Mouse (Mus musculus) testis, postnatal 10 days (tissue): ENCODE measurements around the gene Sinhcaf.
"Not testable (repeated sequence)": the region's sequence is repeated elsewhere in the genome, so short reads cannot be mapped to it uniquely, and the experiment has no call there.

Source experiments
- DNase-seq: peaks from one replicate; pipeline ENCODE4 v3.0.0; 2021; ENCODE audit warnings: low spot score

Sinhcaf gene

DNA sequence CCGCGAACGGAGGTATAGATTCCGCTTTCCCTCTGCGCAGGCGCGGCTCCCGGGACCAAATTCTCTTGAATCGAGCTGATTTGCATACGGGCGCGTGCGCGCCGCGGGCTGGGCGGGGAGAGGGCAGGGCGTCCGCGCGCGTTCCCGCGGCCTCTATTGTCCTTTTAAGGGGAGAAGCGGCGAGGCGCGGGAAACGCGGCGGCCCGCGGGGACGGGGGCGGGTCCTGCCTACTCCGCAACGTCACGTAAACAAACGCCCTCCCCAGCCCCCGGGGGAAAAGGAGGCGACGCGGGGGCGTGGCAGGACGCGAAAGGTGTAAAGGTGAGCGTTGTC, at the start of gene Sinhcaf:
TSS of gene Sinhcaf (minus strand) at position 59 of the 334 bp plus-strand sequence.
- peak; percentile 98 for DNase-seq

DNA sequence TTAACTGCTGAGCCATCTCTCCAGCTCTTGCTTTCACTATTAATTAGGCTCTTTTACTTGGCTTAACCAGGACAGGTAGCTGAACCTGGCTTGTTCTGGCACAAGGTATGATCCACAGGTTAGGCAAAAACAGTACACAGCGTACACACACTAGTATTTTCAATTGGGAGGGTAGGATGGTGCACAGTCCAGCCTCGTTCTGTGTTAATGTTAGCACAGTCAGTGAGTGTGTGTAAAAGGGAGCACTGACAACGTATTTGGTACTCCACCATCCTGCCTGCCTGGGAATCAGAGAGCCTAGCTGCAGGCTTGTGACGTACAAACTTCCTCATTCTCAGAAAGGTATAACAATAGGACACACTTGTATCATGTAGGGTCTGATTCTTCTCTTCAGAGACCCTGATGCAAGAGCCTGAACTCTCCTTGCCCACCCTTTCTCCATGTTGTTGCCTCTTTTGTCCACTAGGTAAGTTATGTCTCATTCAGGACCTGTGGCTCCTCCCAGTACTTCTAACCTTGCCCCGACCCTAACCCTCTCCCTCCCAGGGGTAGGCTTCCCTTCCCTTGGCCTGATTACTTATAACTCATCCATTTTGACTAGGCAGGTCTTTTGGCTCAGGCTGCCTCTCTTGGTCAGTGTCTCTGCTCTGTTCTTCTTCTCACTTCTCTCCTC, 48.2 kb upstream of the Sinhcaf start:
- DNase-seq, result no peak

DNA sequence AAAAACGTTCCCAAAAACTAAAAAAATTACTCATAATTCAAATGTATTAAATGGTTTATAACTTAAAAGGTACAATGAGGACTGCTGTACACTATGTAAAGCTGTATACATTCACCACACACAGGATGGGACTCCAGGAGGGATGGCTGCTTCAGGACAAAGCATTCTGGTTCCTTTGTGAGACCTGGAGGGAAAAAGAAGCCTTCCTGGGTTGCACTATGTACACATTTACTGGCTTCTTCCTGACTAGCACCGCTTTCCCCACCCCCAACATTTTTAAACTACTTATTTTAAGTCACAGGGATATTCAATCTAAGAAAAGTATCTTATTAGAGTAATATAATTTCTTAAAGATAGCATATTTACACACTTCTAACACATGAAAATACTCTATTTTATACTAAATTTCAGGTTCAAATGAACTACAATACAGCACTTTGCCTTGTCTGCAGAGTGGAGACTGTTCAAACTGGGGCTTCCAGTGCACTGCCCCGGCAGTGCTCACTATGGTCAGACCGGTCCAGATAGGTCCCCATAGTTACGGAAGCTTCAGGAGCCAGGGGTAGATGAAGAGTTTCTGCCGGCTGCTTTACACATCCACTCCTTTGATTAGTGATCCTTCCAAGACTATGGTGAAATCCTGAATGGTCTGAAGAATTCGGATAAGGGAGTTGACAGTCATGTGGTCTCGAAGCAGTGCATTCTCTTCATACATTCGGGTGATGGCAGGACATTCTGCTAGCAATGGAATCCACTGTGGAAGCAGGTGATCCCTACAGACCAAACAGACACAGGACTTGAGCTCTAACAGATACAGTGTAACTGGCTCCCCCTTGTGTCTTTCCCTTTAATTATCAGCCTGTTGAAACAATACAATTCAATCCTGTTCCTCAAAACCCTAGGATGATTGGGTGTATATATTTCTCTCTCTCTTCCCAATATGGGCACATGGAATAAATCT, 47.1 kb upstream of the Sinhcaf start:
- no peak for DNase-seq

DNA sequence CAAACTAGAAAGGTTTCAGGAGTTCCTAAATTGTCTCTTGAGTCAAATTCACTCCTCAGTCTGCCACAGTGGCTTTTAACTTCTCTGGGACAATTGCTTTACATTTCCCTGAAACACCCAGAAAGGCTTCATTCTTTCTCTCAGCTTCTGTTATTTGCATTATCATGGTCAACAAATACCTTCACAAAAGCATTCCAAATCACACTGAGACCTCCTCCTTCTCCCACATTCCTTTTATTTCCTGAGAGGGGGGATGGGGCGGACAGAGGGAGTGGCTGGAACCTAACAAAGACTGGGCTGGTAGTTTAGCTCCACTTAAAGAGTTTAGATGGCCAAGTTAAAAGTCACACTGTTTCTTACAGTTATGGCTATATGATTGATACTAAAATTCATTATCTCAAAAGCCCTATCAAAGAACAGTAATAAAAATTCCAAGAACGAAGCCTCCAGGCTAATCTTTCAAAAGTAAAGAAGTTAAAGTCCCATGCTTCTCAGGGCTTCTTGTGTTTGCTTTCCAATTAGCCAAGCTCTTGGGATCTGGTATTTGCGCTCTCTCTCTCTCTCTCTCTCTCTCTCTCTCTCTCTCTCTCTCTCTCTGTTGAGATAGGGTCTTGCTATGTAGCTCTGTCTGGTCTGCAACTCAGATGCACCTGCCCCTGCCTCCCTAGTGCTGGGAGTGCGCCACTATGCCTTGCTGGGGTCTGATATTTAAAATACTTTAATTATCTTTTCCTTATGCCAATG, 46.3 kb upstream of the Sinhcaf start:
- no peak for DNase-seq

DNA sequence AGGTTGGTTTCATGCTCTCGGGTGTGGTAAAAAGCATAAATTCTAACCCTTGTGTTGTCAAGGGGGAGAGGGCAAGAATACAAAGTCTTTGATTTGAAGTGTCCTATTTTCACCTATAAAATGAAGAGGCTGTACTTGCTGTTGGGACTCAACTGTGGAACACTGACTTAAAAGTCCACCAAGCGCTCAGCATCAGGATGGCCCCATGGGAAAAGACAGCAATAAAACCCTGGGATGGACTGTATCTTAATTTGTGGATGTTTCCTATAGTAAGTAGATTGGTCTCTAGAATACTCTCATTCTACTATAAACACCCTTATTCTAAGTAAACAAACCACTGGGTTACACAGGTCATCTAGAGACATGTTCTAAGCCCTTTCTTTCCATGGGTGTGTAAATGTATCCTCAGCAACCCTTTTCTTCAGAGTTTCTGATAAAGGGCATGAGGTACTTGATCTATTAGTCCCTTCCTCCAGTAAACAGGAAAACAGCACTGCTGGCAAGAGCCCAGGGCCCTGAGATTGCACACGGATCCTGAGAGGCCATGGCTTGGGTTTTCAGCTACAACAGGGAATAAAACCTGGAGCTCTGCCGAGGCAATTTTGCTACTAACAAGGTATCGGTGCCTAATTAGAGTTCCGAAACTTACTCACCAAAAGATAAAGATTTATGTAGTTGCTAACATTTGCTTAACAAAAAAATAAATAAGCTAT, 45.5 kb upstream of the Sinhcaf start:
- DNase-seq, result no peak

DNA sequence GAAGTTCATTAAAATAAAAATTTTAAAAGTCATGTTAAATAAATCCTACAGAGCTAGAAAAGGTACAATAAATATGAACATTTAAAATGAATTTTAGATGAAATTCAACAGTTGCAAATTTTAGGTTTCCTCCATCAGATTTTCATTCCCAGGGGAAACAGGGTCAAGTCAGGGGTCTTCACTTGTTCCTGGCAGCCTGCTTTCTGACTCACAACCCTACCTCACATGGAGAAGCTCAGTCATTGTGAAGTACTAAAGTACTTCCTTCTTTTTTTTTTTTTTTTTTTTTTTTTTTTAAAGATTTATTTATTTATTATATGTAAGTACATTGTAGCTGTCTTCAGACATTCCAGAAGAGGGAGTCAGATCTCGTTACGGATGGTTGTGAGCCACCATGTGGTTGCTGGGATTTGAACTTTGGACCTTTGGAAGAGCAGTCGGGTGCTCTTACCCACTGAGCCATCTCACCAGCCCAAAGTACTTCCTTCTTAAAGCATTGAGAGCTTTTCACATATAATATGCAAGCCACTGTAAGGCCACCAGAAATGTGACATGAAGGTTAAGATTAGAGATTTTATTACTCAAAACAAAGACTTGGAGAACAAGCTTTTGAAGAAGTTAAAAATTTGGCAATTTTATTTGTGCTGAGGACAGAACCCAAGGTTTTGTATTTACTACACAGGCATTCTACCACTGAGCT, 43.7 kb upstream of the Sinhcaf start:
- not testable (repeated sequence) for DNase-seq

DNA sequence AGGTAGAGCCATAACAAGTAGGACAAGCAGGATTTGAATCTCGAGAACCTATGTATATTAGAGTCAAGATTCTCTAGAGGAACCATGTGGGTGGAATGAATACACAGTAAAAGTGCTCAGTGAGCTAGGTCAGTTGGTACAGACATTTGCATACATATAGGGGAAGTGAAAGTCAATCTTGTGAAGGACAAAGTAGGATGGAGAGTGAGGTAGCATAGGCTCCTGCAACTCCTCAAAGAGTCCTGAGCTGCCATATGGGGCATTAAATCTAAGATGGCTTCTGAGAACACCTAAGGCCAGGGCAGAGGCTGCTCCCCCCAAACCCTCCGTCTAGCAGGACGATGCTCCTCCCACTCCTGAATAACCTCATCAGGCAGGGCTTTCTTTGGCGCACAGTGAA, 39.7 kb upstream of the Sinhcaf start:
- DNase-seq, result no peak

DNA sequence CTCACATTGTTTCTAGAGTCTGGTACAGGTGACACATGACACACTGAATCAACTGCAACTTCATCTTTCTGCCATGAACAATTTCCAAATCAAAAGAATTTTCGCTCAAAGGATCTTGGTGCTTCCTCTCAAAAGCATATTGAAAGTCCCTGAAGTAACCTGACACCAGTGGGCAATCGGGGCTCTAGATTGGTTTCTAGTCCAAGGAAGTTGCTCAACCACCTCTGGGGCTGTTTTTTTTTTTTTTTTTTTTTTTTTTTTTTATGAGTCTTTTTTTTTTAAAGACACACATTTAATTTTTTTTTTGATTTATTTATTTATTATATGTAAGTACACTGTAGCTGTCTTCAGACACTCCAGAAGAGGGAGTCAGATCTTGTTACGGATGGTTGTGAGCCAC, 34.2 kb upstream of the Sinhcaf start:
- no peak for DNase-seq

DNA sequence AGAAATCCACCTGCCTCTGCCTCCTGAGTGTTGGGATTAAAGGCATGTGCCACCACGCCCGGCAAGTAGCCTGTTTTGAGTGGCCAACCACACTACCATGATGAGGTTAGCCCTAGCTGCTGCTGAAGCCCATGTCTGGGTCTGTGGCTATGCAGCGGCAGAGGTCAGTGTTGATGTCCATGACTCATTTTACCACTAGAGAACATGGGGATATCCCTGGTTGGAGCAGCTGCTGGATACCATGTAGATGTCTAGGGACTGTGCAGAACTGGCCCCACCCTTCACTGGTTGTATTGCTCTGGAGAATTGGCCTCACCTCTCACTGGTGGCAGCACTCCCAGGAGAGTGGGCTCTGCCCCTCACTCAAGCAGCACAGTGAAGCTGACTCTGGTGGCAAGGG, 28.8 kb upstream of the Sinhcaf start:
- DNase-seq, result no peak

DNA sequence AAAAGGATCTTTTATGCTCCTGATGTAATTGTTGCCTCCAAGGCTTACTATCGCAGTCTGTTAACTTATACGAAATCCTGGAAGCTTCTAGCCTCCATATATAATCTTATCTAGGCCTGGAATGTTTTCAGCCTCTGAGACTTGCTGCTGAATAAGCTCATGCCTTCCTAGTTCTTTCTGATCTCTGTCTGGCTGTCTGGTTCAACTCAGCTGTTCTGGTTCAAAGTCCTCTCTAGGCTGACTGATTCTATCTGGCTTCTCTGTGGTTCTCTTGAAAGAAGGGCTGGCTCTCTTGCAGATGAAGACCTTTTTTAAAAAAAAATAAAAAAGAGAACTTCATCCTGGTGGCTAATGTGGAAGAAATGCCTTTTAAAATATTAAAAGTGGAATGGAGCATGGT, 26.6 kb upstream of the Sinhcaf start:
- DNase-seq, result no peak

DNA sequence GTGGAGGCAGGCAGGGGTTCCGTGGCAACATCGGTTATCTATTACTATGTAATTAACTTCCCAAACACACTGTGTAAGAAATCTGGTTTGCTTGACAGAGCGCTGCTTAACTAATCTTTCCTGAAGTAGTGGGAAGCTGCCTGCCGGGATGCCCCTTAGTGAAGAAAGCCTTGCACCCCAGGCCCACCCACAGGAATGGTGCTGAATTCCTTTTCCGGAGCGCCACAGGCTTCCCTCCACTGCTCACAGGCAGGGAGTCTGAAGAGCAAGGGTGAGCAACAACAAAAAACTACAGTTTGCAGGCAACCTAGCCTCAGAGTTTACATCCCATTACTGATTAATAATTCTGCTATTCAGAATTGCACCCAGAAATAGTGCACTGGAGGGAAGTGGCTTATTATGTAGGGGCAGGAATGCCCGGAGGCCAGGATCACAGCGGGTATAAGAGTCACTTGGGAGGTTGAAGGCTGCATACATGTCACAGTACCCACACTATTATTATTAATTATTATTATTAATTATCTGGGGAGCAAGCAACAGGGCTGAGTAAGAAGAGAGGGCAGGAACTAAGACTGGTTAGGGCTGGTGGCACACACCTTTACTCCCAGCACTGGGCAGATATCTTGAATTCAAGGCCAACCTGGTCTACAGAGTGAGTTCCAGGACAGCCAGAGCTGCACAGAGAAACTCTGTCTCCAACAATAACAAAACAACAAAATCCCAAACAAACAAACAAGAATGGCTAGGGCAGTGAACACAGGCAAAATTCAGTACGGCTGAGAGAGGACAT, 26.0 kb upstream of the Sinhcaf start:
- no peak for DNase-seq

DNA sequence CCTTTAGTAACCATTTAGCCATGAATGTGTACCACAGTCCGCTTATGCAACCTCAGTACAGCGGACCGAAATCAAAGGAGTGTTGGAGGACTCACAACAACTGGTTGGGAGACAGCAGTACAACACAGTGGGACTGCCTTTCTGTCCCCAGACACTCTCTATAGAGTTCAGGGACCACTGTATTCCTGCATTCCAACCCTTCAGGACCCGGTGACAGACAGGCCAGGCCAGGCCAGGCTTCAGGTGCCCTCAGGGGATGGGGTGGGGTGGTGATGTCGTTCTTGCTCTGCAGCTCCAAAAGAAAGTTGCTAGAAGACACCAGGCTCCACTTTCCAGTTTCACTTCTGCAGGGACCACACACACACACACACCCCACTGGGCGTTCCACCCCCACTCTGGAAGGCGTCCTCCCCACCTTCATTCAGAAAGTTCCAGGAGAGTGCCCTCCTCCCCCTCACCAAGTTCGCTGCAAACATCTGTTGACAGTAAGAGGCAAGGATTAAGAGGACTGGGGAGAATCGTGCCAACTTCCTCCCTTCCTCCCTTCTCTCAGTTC, 25.2 kb upstream of the Sinhcaf start:
- DNase-seq, result peak; percentile 46

DNA sequence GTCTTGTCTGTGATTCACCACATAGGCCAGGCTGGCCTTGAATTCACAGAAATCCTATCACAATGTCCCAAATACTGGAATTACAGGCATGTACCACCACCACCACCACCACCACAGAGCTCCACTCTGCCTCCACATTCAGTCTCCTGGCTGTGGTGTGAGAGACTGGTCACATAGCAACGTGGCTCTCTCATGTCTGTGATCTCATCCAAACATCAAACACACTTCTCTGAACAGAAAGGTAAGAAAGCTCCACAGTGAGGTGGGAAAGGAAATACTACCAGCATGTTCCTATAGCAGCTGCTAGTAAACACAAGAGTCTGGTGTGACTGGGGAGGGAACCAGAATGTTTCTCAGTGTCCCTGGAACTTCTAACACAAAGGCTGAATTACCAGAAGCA, 15.0 kb upstream of the Sinhcaf start:
- no peak for DNase-seq

DNA sequence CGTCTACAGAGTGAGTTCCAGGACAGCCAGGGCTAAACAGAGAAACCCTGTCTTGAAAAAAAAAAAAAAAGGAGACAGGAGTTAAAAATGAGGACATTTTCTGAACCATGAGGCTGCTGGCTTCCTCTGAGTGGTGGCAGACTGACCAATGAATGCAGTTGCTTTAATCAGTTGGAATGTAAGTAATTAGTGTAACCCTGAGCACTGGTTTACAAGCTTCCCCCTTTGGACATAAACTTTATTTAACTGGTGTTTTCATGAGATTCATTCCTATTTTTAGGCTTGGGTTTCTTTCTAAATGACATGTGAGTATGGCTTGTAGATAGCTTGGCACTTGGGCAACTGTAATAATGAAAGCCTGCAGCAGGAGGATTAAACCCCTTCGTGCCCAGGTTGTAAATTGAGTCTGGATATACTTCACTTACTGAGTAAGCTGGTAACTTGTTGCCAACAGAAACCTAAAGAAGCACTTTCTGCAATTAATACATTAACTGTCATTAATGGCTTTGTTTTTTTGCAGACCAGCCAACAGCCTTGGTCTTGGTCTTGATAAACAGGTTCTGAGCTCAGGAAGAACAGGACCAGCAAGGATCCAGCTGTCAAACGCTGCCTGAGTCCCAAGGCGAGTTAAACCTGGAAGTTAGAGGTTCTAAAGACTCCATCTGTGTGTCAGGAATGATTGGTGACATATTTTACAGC, 13.4 kb upstream of the Sinhcaf start:
- no peak for DNase-seq

DNA sequence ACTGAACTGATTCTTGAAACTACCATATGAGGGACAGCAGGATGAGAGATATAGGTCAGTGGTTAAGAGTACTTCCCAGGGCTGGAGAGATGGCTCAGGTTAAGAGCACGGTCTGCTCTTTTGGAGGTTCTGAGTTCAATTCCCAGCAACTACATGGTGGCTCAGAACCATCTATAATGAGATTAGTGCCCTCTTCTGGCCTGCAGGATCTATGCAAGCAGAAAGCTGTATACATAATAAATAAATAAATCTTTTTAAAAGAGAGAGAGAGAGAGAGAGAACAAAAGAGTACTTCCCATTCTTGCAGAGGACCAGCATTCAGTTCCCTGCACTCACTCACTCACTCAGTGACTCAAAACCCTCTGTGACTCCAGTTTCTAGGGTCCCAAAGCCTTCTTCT, 12.4 kb upstream of the Sinhcaf start:
- no peak for DNase-seq

DNA sequence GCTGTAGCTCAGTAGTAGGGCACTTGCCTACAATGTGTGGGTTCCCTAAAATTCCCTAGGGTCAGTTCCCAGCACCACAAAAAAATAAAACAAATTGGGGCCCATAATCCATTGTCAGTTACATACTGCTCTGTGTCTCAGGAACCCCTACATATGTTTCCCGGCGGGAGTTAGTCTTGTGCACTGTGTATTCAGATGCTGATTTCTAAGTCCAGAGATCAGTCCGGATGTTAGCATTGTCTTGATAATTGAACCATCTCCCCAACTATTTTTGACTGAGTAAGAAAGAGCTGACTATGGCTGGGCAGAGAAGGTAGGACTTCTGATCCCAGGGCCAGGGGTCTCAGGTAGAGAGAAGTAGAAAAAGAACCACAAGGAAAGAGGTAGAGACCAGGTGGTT, 10.8 kb upstream of the Sinhcaf start:
- DNase-seq, result no peak

DNA sequence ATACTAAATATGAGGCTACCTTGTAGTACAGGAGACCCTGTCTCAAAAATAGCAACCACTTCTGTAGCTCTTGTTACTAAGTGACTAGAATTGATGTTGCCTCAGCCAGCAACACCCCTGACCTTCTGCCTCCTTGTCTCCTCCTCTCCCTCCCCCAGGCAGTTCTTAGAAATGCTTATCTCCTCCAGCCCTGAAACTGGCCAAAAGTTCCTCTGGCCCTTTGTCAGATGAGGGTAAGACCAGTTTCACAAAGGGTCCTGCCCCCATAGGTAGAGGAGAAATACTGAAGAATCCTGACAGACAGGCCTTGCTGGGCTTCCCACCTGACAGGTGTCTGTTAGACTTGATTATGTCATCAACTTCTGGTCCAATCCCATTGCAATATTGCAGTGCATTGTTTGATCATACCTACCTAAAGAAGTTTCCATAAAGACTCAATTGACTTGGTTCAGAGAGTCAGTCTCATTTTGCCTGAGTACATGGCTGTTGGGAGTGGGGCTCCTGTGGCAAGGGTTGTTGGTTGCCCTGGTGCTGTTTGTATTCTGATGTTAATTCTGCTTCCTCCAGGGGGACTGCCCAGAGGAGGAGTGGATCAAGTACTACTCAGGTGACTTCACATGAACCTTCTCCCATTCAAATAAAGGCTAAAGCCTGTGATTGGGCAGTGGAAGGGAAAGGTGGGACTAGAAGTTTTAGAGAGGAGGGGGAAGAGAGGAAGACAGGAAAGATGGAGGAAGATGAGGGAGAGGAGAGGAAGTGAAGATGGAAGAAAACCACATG, 9.6 kb upstream of the Sinhcaf start:
- no peak for DNase-seq

DNA sequence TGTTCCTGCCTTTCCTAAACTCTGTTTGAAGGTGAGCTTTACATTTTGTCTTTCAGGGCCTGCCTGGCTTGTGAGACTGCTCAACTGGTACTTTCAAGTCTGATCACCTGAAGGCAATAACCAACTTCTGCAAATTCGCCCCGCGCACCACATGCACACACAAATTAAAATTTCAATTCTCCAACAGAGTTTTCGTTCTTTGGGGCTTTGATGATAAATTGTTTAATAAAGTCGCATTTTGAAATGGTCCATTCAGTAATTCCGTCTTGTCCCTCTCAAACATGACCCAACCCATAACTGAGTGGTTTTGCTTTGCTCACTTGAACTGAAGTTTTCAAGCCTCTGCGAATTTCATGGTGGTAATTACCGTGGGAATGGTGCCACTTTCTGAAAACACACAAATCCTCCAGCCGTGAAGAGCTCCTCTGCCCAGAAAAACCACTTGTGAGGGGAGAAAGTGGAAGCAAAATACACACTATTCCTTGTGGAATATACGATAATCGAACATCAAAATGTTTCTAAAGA, 676 bp upstream of the Sinhcaf start:
- no peak for DNase-seq
